ENCODE assay signal across 28 mouse cellular contexts in genomic region chr15:26353656-26354055, GRCm38 (mm10). TPM values are rescaled to one million over a fixed set of nuclear protein-coding genes. Genes with fewer than 3 reads are reported as not detected.
"Had no signal": no experiment of that assay in that cellular context is flagged by ENCODE, and none has a peak within 500 bp of the region (broad histone marks: within the 10 kb centered on the region; RNA-seq: fewer than 3 reads in every experiment).

No protein-coding gene starts in this region.

- H3K36me3 ChIP-seq: heart, embryonic 10.5 days; heart, embryonic 12.5 days; hindbrain, embryonic 13.5 days; hindbrain, embryonic 15.5 days; kidney, embryonic 15.5 days; limb, embryonic 13.5 days; limb, embryonic 15.5 days; liver, embryonic 12.5 days had no signal

- H3K4me3 ChIP-seq: heart, embryonic 10.5 days; heart, embryonic 12.5 days; hindbrain, embryonic 13.5 days; hindbrain, embryonic 15.5 days; kidney, embryonic 15.5 days; limb, embryonic 13.5 days; limb, embryonic 15.5 days; liver, embryonic 12.5 days had no signal

- H3K4me1 ChIP-seq: heart, embryonic 10.5 days; heart, embryonic 12.5 days; hindbrain, embryonic 13.5 days; hindbrain, embryonic 15.5 days; kidney, embryonic 15.5 days; limb, embryonic 13.5 days; limb, embryonic 15.5 days; liver, embryonic 12.5 days had no signal

- H3K9me3 ChIP-seq: heart, embryonic 10.5 days; heart, embryonic 12.5 days; hindbrain, embryonic 13.5 days; hindbrain, embryonic 15.5 days; kidney, embryonic 15.5 days; limb, embryonic 13.5 days; limb, embryonic 15.5 days; liver, embryonic 12.5 days had no signal

- H3K27ac ChIP-seq: heart, embryonic 10.5 days; hindbrain, embryonic 13.5 days; hindbrain, embryonic 15.5 days; hindbrain, postnatal 0 days; kidney, embryonic 15.5 days; kidney, postnatal 0 days; limb, embryonic 13.5 days; limb, embryonic 15.5 days; liver, embryonic 12.5 days; liver, embryonic 14.5 days had no signal

- ATAC-seq: hindbrain, postnatal 0 days; intestine, embryonic 16.5 days; liver, embryonic 12.5 days had no signal

- DNase-seq: gastrocnemius, postnatal 14 days; gastrocnemius, postnatal 36 days; heart, adult 18-20 months; heart, postnatal 14 days; heart, postnatal 36 days; kidney, adult 11 months; kidney, adult 2 months; kidney, adult 9 months; kidney, postnatal 14 days; kidney, postnatal 36 days; layer of hippocampus, adult 9-11 months; layer of hippocampus, postnatal 36 days; left cerebral cortex, postnatal 4 days had no signal

- H3K27me3 ChIP-seq: heart, embryonic 12.5 days; hindbrain, embryonic 13.5 days; hindbrain, embryonic 15.5 days; kidney, embryonic 15.5 days; limb, embryonic 13.5 days; limb, embryonic 15.5 days; liver, embryonic 12.5 days had no signal

- H3K9ac ChIP-seq: heart, embryonic 12.5 days; hindbrain, embryonic 13.5 days; hindbrain, embryonic 15.5 days; kidney, embryonic 15.5 days; limb, embryonic 13.5 days; limb, embryonic 15.5 days; liver, embryonic 12.5 days; liver, embryonic 14.5 days had no signal

- H3K4me2 ChIP-seq: heart, embryonic 12.5 days; hindbrain, embryonic 13.5 days; hindbrain, embryonic 15.5 days; kidney, embryonic 15.5 days; limb, embryonic 13.5 days; limb, embryonic 15.5 days; liver, embryonic 12.5 days had no signal

RNA-seq across cellular contexts. Expression of gene March11, which starts 44.8 kb away (rescaled TPM):
- polyA plus RNA-seq: large intestine, adult 2 months; liver, adult 2 months; liver, embryonic 12.5 days; liver, embryonic 14.5 days; liver, embryonic 16.5 days had no signal
